Mouse (Mus musculus): ENCODE data around the gene Btd. TPM values are rescaled to one million over a fixed set of nuclear protein-coding genes. Genes with fewer than 3 reads are reported as not detected.

The Btd gene
- total RNA-seq, 2 experiments from 2014 or later: 3.8 to 5.8 TPM

DNA sequence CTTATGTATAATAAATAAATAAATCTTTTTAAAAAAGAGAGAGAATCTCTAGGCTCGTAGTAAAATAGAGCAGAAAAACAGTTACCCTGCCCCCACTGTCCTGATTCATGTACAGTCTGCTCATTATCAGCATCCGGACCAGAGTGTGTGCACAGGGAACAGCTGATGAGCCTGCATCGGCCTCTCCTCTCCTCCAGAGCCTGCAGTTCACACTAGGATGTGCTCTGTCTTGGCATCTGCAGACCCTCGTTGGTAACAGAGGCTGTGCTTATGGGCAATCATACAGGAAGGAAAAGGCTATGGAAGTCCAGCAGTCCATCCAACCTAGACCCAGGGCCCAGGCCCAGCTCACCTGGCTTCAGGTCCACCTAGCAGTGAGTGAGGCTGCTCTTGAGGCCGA, 11.3 kb downstream of the Btd start:
- intact Hi-C loops (cut with DNase I): no loop called here

DNA sequence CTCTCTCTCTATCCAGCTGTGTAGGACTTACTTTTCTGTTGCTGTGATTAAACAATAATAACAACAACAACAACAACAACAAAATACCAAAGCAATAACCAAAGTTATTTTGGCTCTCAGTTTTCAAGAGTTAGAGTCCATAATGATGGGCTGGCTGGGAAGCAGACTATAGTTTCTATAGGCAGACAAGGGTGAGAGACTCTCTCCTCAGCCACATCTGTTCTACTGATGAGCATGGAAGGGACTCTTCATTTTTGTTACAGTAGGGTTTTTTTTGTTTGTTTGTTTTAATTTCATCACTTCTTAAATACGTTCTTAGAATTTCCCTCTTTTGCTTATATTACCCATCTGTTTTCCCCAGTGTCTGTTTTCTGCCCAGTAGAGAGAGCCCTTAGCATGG, 11.8 kb downstream of the Btd start:
- H3K27ac ChIP-seq: no peak overlapping the region
- no peak for TF ChIP-seq CTCF (IDR thresholded peaks at IDR 0.05)
- intact Hi-C loops (cut with DNase I): no loop called here
- no peak overlapping the region for H3K4me3 ChIP-seq
- DNase-seq: no peak

More for the DNA sequence above, 11.3 kb downstream of the Btd start:
- DNase-seq: no peak
- H3K4me3 ChIP-seq: no peak overlapping the region
- TF ChIP-seq CTCF (IDR thresholded peaks at IDR 0.05): no peak
- no peak overlapping the region for H3K27ac ChIP-seq

DNA sequence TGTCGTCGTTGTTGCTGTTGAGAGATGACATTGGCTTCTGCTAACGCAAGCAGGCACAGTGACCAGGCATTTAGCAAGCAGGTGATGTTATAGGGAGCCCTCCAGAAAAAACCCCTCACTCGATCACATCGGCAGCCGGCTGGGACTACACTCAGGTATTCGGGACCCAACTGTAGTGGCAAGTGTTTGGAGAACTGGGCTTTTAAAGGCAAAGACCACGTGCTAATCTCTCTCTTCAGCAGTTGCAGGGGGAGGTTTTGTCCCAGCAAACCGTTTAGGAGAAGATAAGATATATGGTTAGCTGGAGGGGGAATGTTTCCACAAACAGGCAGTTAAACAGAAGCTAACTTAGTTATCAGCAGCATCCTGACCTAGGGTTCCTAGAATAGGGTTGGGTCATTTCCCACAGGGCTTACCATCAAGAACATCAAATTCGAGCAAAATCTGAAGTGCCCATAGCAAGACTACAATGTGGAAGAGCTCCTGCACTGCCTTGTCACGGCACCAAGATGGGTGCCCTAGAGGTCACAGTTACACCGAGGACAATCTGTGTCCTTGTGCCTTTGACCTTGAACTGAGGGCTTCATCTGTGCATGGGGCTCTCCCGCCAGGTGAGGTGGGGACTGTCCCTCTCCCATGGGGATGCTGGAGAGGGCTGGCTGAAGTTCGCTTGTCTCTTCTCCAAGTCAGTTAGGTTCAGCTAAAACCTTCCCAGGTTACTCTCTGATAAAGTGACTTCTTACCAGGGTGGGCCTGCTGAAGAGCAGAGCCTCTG, 12.5 kb downstream of the Btd start:
- intact Hi-C loops (cut with DNase I): no loop called here
- Histone ChIP-seq H3K27ac (no peak overlapping the region), H3K4me3 (no peak overlapping the region)
- no peak for DNase-seq
- TF ChIP-seq CTCF (IDR thresholded peaks at IDR 0.05): no peak

DNA sequence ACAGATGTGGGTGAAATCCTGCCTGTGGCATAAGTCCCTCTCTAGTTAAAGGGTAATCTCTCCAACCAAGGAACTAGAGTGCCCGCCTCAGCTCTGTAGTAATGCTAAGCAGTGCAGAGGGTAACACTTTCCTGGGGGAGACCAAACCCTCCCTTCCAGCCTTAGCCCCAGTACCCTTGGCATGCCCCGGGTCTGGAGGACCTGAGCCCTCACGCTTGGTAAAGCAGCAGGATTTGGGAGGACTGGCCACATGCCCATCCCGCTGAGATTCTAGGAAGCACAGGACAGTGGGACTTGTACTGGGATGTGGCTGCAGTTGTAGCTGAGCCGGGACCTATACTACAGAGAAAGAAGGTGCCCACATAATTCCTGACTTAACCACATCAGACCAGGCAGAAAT, 14.0 kb downstream of the Btd start:
- H3K27ac ChIP-seq: no peak overlapping the region
- intact Hi-C loops (cut with DNase I): loop anchor here (5.0 kb wide), 2 partner anchors 42 to 297 kb away; no protein-coding TSS in a partner anchor
- TF ChIP-seq CTCF (IDR thresholded peaks at IDR 0.05): no peak
- no peak overlapping the region for H3K4me3 ChIP-seq
- no peak for DNase-seq

DNA sequence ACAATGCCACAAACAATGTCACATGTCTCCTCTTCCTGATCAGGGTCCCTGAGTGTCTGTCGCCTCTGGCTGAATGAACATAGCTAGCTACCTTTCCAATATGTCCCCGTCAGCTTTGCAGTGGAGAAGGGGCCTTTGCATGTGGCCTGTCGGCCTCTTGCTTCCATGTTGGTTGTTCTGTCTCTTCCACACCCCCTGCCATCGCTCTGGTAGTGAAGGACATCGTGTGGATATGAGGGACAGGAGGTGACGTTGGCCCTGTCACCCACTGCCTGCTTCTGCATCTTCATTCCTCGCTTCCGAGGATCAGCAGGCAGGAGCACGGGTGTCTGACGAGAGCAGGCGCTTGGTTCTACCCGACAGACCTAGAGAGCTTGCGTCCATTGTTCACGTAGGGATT, 14.6 kb downstream of the Btd start:
- Histone ChIP-seq H3K4me3 (no peak overlapping the region), H3K27ac (no peak overlapping the region)
- TF ChIP-seq CTCF (IDR thresholded peaks at IDR 0.05): no peak
- intact Hi-C loops (cut with DNase I): loop anchor here (5.0 kb wide), 2 partner anchors 42 to 297 kb away; no protein-coding TSS in a partner anchor
- no peak for DNase-seq

DNA sequence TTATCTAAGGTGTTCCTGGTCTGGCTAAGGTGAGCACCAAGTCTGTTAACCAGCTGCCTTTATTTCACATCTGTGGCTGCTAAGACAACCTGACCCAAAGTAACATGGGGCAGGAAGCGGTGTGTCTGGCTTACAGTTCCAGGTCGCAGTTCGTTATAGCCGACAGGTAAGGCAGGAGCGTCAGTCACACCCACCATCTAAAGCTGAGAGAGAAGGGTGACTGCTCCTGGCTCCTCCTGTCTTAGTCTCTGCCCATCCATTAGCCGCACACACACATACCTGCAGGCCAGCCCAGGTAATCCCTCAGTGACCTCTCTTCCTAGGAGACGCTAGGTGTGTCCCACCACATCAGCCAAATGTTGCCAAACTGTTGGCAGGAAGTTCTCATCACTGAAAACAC, 15.6 kb downstream of the Btd start:
- H3K4me3 ChIP-seq: no peak overlapping the region
- TF ChIP-seq CTCF (IDR thresholded peaks at IDR 0.05): no peak
- intact Hi-C loops (cut with DNase I): loop anchor here (1.0 to 5.0 kb wide), 4 partner anchors 41 to 420 kb away; no protein-coding TSS in a partner anchor
- DNase-seq: no peak
- H3K27ac ChIP-seq: peak overlapping the region; percentile 100; the same call in 1 of the 2 replicates

DNA sequence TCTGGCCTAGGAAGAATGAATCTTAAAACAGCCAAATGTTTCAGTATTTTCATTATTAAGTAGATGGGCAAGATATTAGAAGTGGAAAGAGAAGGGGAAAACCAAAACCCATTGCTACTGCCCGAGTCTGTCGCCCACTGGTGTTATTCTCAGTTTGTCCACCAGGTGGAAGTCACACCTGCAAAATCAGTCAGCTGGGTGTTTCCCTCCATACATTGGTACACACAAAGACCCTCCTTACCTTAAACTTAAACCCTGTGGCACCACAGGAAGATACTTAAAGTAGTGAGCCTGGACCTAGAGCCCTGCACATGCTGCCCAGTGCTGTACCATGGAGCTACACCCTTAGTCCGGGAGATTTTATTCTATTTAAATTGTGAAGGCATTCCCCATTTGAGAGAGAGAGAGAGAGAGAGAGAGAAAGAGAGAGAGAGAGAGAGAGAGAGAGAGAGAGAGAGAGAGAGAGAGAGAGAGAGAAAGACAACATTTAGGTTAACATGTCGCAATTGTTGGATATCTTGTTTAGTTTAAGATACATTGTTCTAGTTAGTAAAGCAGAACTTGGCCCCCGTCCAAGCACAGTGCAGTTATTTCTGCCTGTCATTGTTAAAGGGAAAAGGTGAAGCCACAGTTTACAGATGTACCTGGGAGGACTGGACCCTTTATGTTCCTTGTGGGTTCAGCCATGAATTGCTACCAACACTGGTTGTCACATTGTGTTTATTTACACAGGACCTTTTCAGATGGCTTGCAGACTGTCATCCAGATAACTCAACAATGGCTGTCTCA, 16.2 kb downstream of the Btd start:
- DNase-seq: peak; percentile 74
- intact Hi-C loops (cut with DNase I): loop anchor here (1.0 to 5.0 kb wide), 4 partner anchors 40 to 420 kb away; no protein-coding TSS in a partner anchor
- TF ChIP-seq CTCF (IDR thresholded peaks at IDR 0.05): peak; percentile 97; the same call in 1 of the 2 replicates
- Histone ChIP-seq H3K4me3 (peak overlapping the region; percentile 51), H3K27ac (peak overlapping the region; percentile 100)

DNA sequence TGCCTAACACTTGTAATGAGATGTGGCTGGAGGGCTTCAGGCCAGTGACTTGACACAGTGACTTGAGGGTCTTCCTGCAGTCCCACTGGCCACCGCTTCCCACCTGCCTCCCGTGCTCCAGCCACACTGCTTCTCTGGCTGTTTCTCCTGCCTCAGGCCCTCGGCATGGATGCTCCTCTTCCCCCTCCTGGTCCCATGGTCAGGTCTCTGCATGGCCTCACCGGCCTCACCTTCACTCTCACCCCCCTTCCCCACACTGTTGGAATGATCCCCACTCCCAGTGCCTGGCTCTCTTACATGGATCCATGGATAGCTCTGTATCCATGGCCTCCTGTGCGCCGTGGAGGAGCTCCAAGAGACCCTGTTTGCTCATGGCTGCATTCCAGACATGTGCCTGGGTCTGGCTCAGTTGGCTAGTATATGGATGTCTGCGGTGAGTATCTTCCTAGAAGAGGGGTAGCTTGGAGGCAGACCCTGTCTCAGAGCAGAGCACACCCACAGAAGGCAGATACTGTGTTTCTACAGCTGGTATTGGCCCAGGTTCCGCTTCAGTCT, 17.4 kb downstream of the Btd start:
- intact Hi-C loops (cut with DNase I): loop anchor here (5.0 kb wide), 2 partner anchors 39 to 294 kb away; no protein-coding TSS in a partner anchor
- Histone ChIP-seq H3K4me3 (no peak overlapping the region), H3K27ac (peak overlapping the region; percentile 100)
- peak; percentile 24 for DNase-seq
- TF ChIP-seq CTCF (IDR thresholded peaks at IDR 0.05): no peak

DNA sequence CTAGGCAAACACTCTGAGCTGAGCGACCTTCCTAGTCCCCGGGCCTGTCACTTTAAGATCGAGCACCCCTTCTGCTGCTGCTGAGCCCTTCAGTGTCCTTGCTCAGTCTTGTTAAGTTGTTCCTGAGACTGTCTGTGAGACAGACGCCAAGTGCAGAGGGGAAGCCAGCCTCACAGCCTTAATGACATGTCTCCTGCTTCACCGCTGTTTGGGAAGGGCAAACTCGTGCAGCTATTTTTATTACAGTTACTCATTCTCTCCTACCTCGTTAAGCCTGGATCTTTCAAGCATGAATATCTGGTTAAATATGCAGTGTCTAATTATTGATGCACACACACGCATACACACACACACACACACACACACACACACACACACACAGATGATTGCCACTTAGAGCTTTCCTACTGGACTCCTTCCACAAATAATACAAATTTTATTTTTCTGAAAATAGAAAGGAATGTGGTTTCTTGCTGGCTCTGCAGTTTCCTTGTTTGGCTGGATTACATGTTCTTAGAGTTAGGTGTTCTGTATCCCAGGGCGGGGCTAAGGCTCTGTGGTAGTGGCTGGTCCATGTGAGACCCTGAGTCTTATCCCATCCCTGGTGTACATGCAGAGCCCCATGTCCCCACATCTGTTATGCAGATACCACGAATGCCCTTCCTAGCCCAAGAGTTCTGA, 18.8 kb downstream of the Btd start:
- peak overlapping the region; percentile 27 for H3K4me3 ChIP-seq
- peak overlapping the region; percentile 100 for H3K27ac ChIP-seq
- peak; percentile 83 for DNase-seq
- TF ChIP-seq CTCF (IDR thresholded peaks at IDR 0.05): no peak
- intact Hi-C loops (cut with DNase I): loop anchor here (5.0 kb wide), 2 partner anchors 38 to 293 kb away; no protein-coding TSS in a partner anchor

DNA sequence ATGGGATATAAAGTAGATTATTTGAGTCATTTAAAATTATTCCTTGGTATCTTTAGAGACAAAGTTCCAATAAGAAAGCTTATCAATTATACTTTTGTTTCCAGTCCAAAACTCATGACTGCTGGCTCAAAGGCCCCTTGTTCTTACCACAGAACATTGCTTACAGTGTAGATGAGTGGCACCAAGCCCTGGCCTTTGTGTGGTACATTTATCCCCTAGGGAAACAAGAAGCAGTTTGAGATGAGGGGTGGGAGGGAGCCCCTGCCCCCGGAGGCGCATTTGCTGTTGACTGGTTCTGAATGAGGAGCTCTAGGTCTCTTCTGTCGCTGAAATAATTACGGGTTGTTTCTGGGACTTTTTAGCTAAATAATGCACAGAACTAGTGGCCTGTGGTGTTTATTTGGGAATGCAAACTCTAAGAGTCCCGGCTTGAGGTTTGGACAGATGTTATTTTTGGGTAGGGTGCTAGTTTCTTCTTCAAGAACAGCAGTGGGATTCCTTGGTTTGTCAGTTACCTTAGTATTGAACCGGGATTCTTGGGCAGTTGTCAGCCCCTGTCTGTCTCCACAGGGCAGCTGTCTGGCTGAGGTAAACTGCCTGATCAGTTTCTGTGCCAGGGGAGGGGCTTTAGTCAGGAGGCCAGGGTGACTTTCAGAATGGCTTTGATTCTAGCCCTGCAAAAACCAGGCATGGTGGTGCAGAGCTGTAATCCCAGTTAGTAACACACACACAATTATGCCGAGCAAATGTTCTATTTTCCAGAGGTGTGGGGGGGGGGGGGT, 19.7 kb downstream of the Btd start:
- Histone ChIP-seq H3K4me3 (peak overlapping the region; percentile 66), H3K27ac (peak overlapping the region; percentile 100)
- no peak for TF ChIP-seq CTCF (IDR thresholded peaks at IDR 0.05)
- DNase-seq: no peak
- intact Hi-C loops (cut with DNase I): no loop called here

Measured in gastrocnemius, adult 2 months (tissue).